Mouse (Mus musculus): Measurements from ENCODE around the gene Sae1. TPM values are rescaled to one million over a fixed set of nuclear protein-coding genes. Genes with fewer than 3 reads are reported as not detected.

Sae1 gene
- polyA plus RNA-seq, 1 experiment from 2014 or later = 98.0 TPM

DNA sequence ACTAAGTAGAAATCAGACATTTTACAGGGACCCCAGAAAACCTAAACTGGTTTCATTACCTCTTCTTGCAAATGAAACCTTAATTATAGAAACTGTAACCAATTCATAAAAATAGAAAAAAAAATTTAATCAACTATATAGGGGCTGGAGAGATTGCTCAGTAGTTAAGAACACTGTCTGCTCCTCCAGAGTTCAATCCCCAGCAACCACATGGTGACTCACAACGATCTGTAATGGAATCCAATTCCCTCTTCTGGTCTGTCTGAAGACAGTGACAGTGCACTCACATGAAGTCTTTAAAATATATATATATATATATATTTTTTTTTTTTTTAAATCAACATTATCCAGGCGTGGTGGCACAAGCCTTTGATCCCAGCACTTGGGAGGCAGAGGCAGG is 100.6 kb downstream of the Sae1 start:
- peaks cover 22% of the 10 kb centered on the region for H3K36me3 ChIP-seq (replicated peaks)
- 61% methylated on average over 2 of the region's 2 CpGs for WGBS (ENCODE audit: insufficient replicate concordance)

DNA sequence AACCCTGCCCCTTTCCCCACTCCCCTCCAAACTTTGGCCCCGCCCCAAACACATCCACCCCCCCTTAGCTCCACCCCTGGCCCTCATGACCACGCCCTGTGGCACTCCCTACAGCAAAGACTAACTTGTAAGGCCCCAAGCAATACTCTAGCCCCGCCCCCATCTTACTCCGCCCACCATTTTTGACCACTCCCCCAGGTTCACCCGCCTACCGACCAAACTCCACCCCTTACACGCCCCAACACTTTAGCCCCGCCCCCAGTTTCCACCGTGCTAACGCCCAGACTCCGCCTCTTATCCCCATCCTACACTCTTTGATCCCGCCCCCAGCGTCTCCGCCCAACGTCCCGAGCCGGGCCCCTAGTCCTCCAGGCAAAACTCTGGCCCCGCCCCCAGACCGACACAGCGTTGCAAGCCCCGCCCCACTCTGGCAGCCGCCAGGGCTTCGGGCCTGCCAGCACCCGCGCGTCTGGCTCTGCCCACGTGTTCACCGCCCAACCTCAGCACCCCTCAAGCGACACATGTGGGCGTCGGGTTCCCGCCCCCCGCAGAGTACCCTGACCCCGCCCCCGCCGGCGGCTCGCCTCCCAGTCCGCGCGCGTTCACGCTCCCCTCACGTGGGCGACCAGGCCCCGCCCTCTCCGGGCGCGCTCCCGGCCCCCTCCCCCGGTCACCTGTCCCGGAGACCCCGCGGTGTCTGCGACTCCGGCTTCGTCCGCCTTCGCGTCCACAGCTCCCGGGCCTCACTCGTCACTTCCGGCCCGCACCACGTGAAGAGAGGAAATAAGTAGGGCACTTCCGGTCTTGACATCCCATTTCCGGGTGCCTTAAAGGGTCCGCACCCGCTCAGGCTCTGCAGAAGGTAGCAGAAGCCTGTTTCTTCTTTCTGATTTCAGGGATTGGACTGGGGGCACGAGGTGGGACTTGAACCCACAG is 101.3 kb downstream of the Sae1 start, which contains the start of gene Ccdc9:
TSS of gene Ccdc9 (minus strand) at position 770 of the 936 bp plus-strand sequence.
- Histone ChIP-seq H3K9ac (peak within 1 kb of the TSS; percentile 83), H3K4me1 (replicated peaks) (peaks cover 32% of the 10 kb centered on the region), H3K27ac (replicated peaks) (peak within 1 kb of the TSS; percentile 97), H3K4me3 (replicated peaks) (peak within 1 kb of the TSS; percentile 89), H3K27me3 (no peaks in the 10 kb centered on the region), H3K4me2 (peak within 1 kb of the TSS; percentile 94), H3K9me3 (replicated peaks) (no peaks in the 10 kb centered on the region), H3K36me3 (replicated peaks) (peaks cover 30% of the 10 kb centered on the region)
- 1% methylated on average over 70 of the region's 70 CpGs for WGBS (ENCODE audit: insufficient replicate concordance)
- peak; percentile 84 for ATAC-seq (ENCODE audit: insufficient read depth)

More for the DNA sequence above, 100.6 kb downstream of the Sae1 start:
- Histone ChIP-seq H3K27me3 (no peaks in the 10 kb centered on the region), H3K4me1 (replicated peaks) (peaks cover 32% of the 10 kb centered on the region), H3K4me3 (replicated peaks) (peak overlapping the region; percentile 89), H3K27ac (replicated peaks) (peak overlapping the region; percentile 97), H3K4me2 (peak overlapping the region; percentile 94), H3K9ac (peak overlapping the region; percentile 83), H3K9me3 (replicated peaks) (no peaks in the 10 kb centered on the region)
- ATAC-seq (ENCODE audit: insufficient read depth) = no peak

DNA sequence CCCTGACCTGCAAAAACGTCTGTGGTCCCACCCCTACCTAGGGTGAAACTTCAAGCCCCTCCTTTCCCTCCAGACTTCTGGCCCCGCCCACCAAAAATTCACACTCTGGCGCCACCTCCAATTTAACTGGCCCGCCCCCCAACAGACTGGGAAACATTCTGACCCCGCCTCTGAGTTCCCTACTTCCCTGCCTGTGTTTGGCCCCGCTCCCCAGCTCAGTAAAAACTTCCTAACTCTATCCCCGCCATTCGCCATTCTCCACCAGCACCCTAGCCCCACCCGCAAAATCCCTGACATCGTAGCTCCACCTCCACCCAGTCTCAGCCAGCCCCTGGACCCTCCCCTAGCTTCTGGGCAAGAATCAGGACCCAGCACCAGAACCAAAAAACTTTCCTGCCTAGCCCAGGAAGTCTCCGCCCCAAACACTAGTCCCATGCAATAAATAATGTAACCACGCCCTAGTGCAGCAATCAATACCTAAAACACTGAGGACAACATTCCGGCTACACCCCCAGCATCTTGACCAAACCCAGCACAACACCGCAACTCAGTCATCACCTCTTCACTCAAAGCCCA is 102.1 kb downstream of the Sae1 start:
- peaks cover 37% of the 10 kb centered on the region for H3K36me3 ChIP-seq (replicated peaks)

DNA sequence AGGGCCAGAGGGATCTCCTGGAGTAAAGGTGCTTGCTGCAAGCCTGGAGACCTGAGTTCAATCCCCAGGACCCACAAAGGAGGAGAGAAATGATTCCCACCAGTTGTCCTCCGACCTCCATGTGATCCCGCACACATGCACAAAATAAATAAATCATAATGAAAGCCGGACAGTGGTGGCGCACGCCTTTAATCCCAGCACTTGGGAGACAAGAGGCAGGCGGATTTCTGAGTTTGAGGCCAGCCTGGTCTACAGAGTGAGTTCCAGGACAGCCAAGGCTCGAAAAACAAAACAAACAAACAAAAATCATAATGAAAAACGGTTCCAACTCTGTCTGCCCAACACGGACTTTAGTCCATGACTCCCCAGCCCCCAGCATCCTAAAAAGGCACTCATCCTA is 102.7 kb downstream of the Sae1 start:
- peak overlapping the region; percentile 89 for H3K4me3 ChIP-seq (replicated peaks)
- peaks cover 32% of the 10 kb centered on the region for H3K4me1 ChIP-seq (replicated peaks)
- H3K36me3 ChIP-seq (replicated peaks) = peaks cover 43% of the 10 kb centered on the region
- no peaks in the 10 kb centered on the region for H3K9me3 ChIP-seq (replicated peaks)
- WGBS (ENCODE audit: insufficient replicate concordance) = 68% methylated on average over 9 of the region's 9 CpGs
- H3K27ac ChIP-seq (replicated peaks) = peak overlapping the region; percentile 97
- H3K27me3 ChIP-seq = no peaks in the 10 kb centered on the region
- H3K9ac ChIP-seq = no peak overlapping the region
- ATAC-seq (ENCODE audit: insufficient read depth) = no peak
- peak overlapping the region; percentile 94 for H3K4me2 ChIP-seq

More for the DNA sequence above, 102.1 kb downstream of the Sae1 start:
- H3K4me1 ChIP-seq (replicated peaks) = peaks cover 32% of the 10 kb centered on the region
- peak overlapping the region; percentile 21; the same call in 1 of the 2 replicates for H3K9ac ChIP-seq
- H3K27ac ChIP-seq (replicated peaks) = peak overlapping the region; percentile 97
- peak; percentile 27 for ATAC-seq (ENCODE audit: insufficient read depth)
- no peaks in the 10 kb centered on the region for H3K27me3 ChIP-seq
- H3K4me2 ChIP-seq = peak overlapping the region; percentile 94
- peak overlapping the region; percentile 89 for H3K4me3 ChIP-seq (replicated peaks)
- H3K9me3 ChIP-seq (replicated peaks) = no peaks in the 10 kb centered on the region
- WGBS (ENCODE audit: insufficient replicate concordance) = under 1% methylated on average over 14 of the region's 14 CpGs

DNA sequence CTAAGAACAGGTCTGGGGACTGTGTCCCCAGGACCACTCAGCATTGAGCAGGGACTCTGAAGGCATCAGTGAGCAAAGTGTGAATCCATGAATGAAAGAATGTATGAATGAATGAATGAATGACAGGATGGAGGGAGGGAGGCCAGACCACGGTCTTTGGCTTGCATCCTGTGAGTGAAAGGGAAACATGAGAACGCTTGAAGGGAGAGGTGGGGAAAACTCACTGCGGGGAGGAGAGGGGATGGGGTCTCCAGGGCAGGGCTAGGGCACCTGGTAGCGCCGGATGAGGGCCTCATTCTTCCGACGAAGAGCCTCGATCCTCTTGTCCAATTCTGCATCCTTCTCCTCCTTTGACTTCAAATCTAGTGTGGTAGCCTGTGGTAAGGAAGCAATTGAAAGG is 103.6 kb downstream of the Sae1 start:
- ATAC-seq (ENCODE audit: insufficient read depth) = no peak

DNA sequence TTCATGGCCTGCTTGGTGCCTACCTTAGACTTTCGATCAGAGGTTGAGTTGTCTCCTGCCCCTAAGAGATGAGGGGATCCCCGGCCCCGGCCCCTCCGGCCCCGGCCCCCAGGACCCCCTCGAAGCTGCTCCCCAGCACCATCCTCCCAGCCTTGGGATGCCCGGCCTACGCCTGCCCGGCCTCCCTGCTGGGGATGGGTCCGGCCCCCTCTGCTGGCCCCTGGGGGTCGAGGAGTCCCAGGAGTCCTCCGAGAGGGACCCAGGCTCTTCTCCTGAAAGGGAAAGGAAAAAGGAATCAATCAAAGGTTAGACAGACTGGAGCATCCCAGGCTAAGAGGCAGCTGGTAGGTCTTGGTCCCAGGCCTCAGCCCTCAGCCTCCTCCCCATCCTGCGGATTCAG is 105.3 kb downstream of the Sae1 start:
- no peaks in the 10 kb centered on the region for H3K9me3 ChIP-seq (replicated peaks)
- ATAC-seq (ENCODE audit: insufficient read depth) = no peak
- no peak overlapping the region for H3K9ac ChIP-seq
- H3K4me2 ChIP-seq = no peak overlapping the region
- H3K36me3 ChIP-seq (replicated peaks) = peaks cover 67% of the 10 kb centered on the region
- H3K4me1 ChIP-seq (replicated peaks) = peaks cover 34% of the 10 kb centered on the region
- WGBS (ENCODE audit: insufficient replicate concordance) = 83% methylated on average over 13 of the region's 13 CpGs
- no peaks in the 10 kb centered on the region for H3K27me3 ChIP-seq
- no peak overlapping the region for H3K4me3 ChIP-seq (replicated peaks)
- no peak overlapping the region for H3K27ac ChIP-seq (replicated peaks)

More for the DNA sequence above, 103.6 kb downstream of the Sae1 start:
- 84% methylated on average over 8 of the region's 8 CpGs for WGBS (ENCODE audit: insufficient replicate concordance)
- Histone ChIP-seq H3K4me2 (no peak overlapping the region), H3K9me3 (replicated peaks) (no peaks in the 10 kb centered on the region), H3K27me3 (no peaks in the 10 kb centered on the region), H3K9ac (no peak overlapping the region), H3K36me3 (replicated peaks) (peaks cover 51% of the 10 kb centered on the region), H3K27ac (replicated peaks) (no peak overlapping the region; the same call in 1 of the 2 replicates), H3K4me1 (replicated peaks) (peaks cover 32% of the 10 kb centered on the region), H3K4me3 (replicated peaks) (no peak overlapping the region)

DNA sequence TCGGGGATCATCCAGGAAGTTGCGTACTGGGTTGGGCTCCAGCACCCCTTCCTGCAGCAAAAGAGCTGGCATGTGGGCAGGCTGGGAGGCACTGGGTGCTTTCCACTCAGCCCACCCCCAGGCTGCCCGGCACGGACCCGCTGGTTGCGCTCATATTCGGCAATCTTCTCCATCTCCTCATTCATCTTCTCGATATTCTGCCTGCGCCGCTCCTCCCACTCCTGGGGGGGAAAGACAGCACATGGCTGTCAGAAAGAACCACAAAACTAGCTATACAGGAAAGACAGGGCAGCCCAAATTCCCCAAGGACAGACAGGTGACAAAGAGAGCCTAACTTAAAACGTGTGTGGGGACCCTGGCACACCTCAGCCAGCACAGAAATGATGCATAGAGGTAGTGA is 106.9 kb downstream of the Sae1 start:
- Histone ChIP-seq H3K4me2 (no peak overlapping the region), H3K4me3 (replicated peaks) (no peak overlapping the region), H3K9ac (no peak overlapping the region), H3K36me3 (replicated peaks) (peaks cover 83% of the 10 kb centered on the region), H3K27ac (replicated peaks) (no peak overlapping the region), H3K9me3 (replicated peaks) (no peaks in the 10 kb centered on the region), H3K27me3 (no peaks in the 10 kb centered on the region), H3K4me1 (replicated peaks) (peaks cover 33% of the 10 kb centered on the region)
- ATAC-seq (ENCODE audit: insufficient read depth) = no peak
- WGBS (ENCODE audit: insufficient replicate concordance) = 83% methylated on average over 11 of the region's 11 CpGs

DNA sequence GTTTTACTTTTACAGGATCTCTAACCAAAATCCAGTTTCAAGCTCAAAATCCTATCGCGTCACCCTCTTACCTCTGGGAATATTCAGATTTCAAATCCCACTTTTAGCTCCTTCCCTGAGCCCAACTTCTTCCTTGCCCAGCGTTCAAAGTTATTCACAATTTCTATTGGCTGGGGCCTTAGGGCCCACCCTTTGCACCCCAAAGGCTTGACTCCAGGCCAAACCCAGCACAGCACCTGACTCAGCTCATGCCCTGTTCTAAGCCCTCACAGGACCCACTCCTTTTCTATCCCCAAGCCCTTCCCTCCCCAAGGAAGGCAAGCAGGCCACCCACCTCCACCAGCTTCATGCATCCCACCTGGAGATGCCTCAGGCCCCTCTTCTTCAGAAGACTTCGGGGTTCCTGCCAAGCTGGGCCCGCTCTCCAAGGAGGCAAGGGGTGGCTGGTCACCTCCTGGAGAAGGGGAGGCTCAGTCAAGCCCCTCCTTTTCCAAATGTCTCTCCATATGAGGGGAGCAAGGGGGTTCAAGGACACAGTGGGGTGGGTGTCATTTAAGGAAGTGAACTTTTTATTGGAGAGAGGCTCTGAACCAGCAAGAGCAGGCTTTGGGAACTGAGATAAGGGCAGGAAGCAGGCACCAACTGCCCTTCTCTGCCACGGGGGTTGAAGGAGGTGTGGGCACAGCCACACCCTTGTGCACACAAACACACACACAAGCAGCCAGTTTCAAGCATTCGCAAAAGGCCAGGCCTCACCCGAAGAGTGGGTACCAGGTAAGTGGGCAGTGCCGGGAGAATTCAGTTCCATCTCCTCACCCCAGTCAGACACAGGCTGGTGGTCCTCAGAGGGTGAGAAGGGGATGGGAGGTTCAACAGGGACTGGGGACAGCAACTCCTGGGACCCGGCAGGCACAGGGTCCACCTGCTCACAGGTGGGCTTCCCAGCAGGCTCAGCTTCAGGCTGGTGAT is 112.4 kb downstream of the Sae1 start:
- Histone ChIP-seq H3K9ac (peak overlapping the region; percentile 80), H3K36me3 (replicated peaks) (peaks cover 44% of the 10 kb centered on the region), H3K27me3 (no peaks in the 10 kb centered on the region), H3K27ac (replicated peaks) (peak overlapping the region; percentile 98), H3K4me2 (peak overlapping the region; percentile 99), H3K4me1 (replicated peaks) (peaks cover 60% of the 10 kb centered on the region), H3K4me3 (replicated peaks) (peak overlapping the region; percentile 82), H3K9me3 (replicated peaks) (no peaks in the 10 kb centered on the region)
- WGBS (ENCODE audit: insufficient replicate concordance) = 35% methylated on average over 10 of the region's 10 CpGs
- ATAC-seq (ENCODE audit: insufficient read depth) = peak; percentile 7; the same call in 1 of the 2 replicates

DNA sequence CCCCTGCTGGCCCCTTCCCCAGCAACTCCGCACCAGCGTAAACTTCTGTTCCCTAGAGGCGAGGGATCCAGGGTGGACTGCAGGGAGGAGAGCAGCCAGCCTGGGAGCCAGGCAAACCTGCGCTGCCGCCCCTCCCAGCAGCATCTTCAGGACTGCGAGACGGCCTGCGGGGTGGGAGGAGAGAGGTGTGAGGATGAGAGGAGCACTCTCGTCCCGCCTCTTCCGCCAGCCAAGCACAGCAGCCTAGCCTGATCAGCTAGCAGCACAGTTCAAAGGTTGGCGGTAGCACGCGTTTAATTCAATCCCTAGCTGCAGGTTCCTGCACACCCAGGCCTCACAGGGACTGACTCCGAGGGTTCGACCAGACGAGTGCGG is 113.9 kb downstream of the Sae1 start:
- Histone ChIP-seq H3K4me1 (replicated peaks) (peaks cover 60% of the 10 kb centered on the region), H3K9ac (peak overlapping the region; percentile 80), H3K36me3 (replicated peaks) (peaks cover 32% of the 10 kb centered on the region), H3K9me3 (replicated peaks) (no peaks in the 10 kb centered on the region), H3K27ac (replicated peaks) (peak overlapping the region; percentile 98), H3K4me2 (peak overlapping the region; percentile 99), H3K27me3 (no peaks in the 10 kb centered on the region), H3K4me3 (replicated peaks) (peak overlapping the region; percentile 82)
- peak; percentile 82 for ATAC-seq (ENCODE audit: insufficient read depth)
- 0% methylated on average over 18 of the region's 18 CpGs for WGBS (ENCODE audit: insufficient replicate concordance)

DNA sequence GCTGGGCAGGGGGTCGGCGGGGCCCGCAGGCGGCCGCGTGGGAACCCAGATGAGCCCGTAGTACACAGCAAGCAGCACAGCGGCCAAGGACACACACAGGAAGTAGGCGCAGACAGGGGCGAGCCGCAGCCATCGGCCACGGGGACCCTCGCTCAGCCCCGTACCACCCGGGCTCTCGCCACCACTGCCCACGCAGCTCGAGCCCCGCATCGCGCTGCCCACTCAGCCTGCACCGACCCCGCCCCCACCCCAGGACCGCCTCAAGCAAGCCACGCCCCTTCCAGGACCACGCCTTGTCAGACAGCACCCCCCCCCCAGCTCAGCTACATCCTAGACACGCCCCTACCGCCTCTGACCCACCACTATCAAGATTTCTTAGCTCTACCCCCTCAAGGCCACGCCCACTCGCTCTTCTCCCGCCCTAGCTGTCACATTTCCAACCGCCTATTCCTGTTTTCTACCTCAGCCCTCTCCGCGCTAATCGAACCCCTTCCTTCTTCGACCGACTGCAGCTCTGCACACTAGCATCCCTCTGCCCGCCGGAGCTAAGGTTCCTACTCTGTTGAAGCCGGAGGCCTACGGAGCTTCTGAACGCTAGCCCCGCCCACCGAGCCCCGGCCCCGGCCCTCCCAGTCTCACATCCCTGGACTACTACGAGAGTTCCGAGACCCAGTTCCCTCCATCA is 114.4 kb downstream of the Sae1 start, which contains the start of gene Inafm1:
TSS of gene Inafm1 (minus strand) at position 537 of the 685 bp plus-strand sequence.
- ATAC-seq (ENCODE audit: insufficient read depth) = peak; percentile 71
- peak within 1 kb of the TSS; percentile 80 for H3K9ac ChIP-seq
- H3K36me3 ChIP-seq (replicated peaks) = peaks cover 27% of the 10 kb centered on the region
- H3K4me3 ChIP-seq (replicated peaks) = peak within 1 kb of the TSS; percentile 82
- no peaks in the 10 kb centered on the region for H3K9me3 ChIP-seq (replicated peaks)
- H3K4me1 ChIP-seq (replicated peaks) = peaks cover 58% of the 10 kb centered on the region
- H3K27me3 ChIP-seq = no peaks in the 10 kb centered on the region
- H3K27ac ChIP-seq (replicated peaks) = peak within 1 kb of the TSS; percentile 98
- WGBS (ENCODE audit: insufficient replicate concordance) = 1% methylated on average over 48 of the region's 49 CpGs
- H3K4me2 ChIP-seq = peak within 1 kb of the TSS; percentile 99
